ENCODE assay signal across 8 mouse cellular contexts in the genomic region with DNA sequence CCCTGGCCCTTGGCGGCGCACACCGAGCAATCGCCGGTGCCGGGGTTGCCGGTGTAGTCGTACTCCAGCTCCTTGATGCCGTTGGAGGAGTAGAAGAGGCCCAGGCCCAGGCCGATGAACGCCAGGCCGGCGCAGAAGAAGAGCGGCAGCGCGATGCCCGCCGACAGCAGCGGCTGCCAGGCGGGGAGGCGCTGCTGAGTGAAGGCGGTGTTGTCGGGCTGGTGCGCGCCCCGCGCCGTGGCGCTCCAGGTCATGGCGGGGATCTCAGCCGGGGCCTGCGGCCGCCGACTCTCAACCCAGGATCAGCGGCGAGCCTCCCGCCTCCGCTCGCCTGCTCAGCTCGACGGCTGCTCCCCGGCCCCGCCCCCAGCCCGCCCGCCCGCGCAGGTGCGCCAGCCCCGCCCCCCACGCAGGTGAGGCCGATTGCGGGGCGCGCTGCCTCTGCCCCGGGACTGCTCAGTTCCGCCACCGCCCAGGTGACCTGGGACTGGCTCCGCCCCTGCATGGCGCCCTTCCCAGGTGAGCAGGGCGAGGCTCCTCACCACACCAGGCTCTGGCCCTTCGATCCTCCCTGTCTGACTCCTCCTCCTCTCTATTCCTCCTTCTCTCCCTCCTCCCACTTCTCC. TPM values are rescaled to one million over a fixed set of nuclear protein-coding genes. Genes with fewer than 3 reads are reported as not detected.
DNase-seq lines count a peak whose midpoint lies in the region; ATAC-seq and TF ChIP-seq lines count a peak whose summit lies in the region.

A gene (minus strand): TSS at position 307 of the 626 bp plus-strand sequence.

- H3K27ac ChIP-seq in liver, adult 2 months (replicated peaks; ENCODE audit: insufficient read depth, low read depth, low read length) = peak within 1 kb of the TSS; percentile 33
- no peak within 1 kb of the TSS for H3K27ac ChIP-seq in forebrain, embryonic 15.5 days (replicated peaks)

- intact Hi-C loops in gastrocnemius, postnatal 36 days (cut with DNase I) = no loop called here

- H3K4me1 ChIP-seq in liver, adult 2 months (ENCODE audit: control insufficient read depth, insufficient read depth, low read length) = peaks cover 9% of the 10 kb centered on the region; the same call in 1 of the 2 replicates
- H3K4me1 ChIP-seq in forebrain, embryonic 15.5 days = peaks cover 13% of the 10 kb centered on the region

- H3K9ac ChIP-seq in liver, adult 2 months (ENCODE audit: low read depth, low read length) = peak within 1 kb of the TSS; percentile 77
- no peak within 1 kb of the TSS for H3K9ac ChIP-seq in forebrain, embryonic 15.5 days (replicated peaks)

- 3% methylated on average over 57 of the region's 61 CpGs for WGBS in liver, adult 2 months
- WGBS in forebrain, embryonic 15.5 days = 2% methylated on average over 39 of the region's 61 CpGs

- H3K9me3 ChIP-seq in forebrain, embryonic 15.5 days = no peaks in the 10 kb centered on the region

- DNase-seq in liver, adult 2 months (ENCODE audit: extremely low read depth, low read depth, low spot score) = peak; percentile 57
- no peak for DNase-seq in liver
- DNase-seq in kidney, postnatal 14 days = peak; percentile 80
- DNase-seq in thymus, postnatal 4 days = peak; percentile 59
- DNase-seq in gastrocnemius, postnatal 36 days = no peak
- DNase-seq in spleen, postnatal 36 days (ENCODE audit: low spot score in 2 of 2) = no peak

- peak within 1 kb of the TSS; percentile 66 for H3K4me3 ChIP-seq in liver, adult 2 months (ENCODE audit: insufficient read depth, low read depth, low read length)
- H3K4me3 ChIP-seq in forebrain, embryonic 15.5 days = peak within 1 kb of the TSS; percentile 40

- no peaks in the 10 kb centered on the region for H3K36me3 ChIP-seq in liver, adult 2 months (ENCODE audit: control insufficient read depth, insufficient read depth, low read length)
- H3K36me3 ChIP-seq in forebrain, embryonic 15.5 days = no peaks in the 10 kb centered on the region

- peak within 1 kb of the TSS; percentile 53 for H3K4me2 ChIP-seq in forebrain, embryonic 15.5 days (replicated peaks)

- no peaks in the 10 kb centered on the region for H3K27me3 ChIP-seq in liver, adult 2 months (ENCODE audit: control insufficient read depth, insufficient read depth, low read length)
- H3K27me3 ChIP-seq in forebrain, embryonic 15.5 days = peaks cover 74% of the 10 kb centered on the region

- peak; percentile 67 for ATAC-seq in forebrain, embryonic 15.5 days (replicated peaks)
- 0 out of 2 replicates have a peak, but pooled peaks have one; percentile 9 for ATAC-seq in megakaryocyte-erythroid progenitor cell, adult 5-6 weeks (replicated peaks; ENCODE audit: low FRiP score, low TSS enrichment, poor library complexity, severe bottlenecking)

- 0 out of 2 replicates have a peak, but pooled peaks have one; percentile 25 for TF ChIP-seq POLR2A in liver, adult 2 months (IDR thresholded peaks at IDR 0.05; ENCODE audit: extremely low read depth, insufficient read depth, low read length)

- no peaks in the 10 kb centered on the region; the same call in 1 of the 2 replicates for H3K79me2 ChIP-seq in liver, adult 2 months (ENCODE audit: control insufficient read depth, insufficient read depth, low read length)

- TF ChIP-seq CTCF in liver, adult 2 months (IDR thresholded peaks at IDR 0.05; ENCODE audit: low read depth, low read length) = no peak

RNA-seq across cellular contexts. Expression of the gene that starts here (rescaled TPM):
- total RNA-seq in liver, adult 2 months (2014; rRNA removed) = 18.9 and 24.4 TPM in 2 replicates
- polyA plus RNA-seq in liver, adult 2 months (2012; rRNA removed) = 23.1 and 23.3 TPM in 2 replicates
- 0.19 and 0.22 TPM in 2 replicates for polyA plus RNA-seq in forebrain, embryonic 15.5 days (2015; fragmentation: Nextera tagmentation; extraction: Ambion mirVana)
- total RNA-seq in megakaryocyte-erythroid progenitor cell, adult 5-6 weeks (2014; fragmentation: Nextera tagmentation) = not detected in 2 replicates
- total RNA-seq in megakaryocyte-erythroid progenitor cell, adult 5-6 weeks (2017) = not detected in 2 replicates
- total RNA-seq in gastrocnemius, postnatal 36 days (2021) = under 1 TPM; 0.26 to 0.35 TPM

Comparison
In these comparisons a context has a peak if more than half of its experiments do, and no peak if none do; other contexts are left out.
1. RNA of the gene that starts here (total RNA-seq): 18.9 to 24.4 TPM in liver, adult 2 months; 0.26 to 0.35 TPM in gastrocnemius, postnatal 36 days and not detected in megakaryocyte-erythroid progenitor cell, adult 5-6 weeks; every median in the first group is over 10 times any median in the second.
2. RNA of the gene that starts here (polyA plus RNA-seq): 23.1 to 23.3 TPM in liver, adult 2 months; 0.19 to 0.22 TPM in forebrain, embryonic 15.5 days; every median in the first group is over 10 times any median in the second.
3. DNase-seq: peak in liver, adult 2 months (single experiment), kidney, postnatal 14 days (single experiment) and thymus, postnatal 4 days (single experiment); none in liver (single experiment), gastrocnemius, postnatal 36 days (0 of 2) and spleen, postnatal 36 days (0 of 2).
4. Peak in ATAC-seq, H3K4me3 ChIP-seq and H3K4me2 ChIP-seq in forebrain, embryonic 15.5 days; RNA of the gene not detected or under 1 TPM.
5. Peak in ATAC-seq in megakaryocyte-erythroid progenitor cell, adult 5-6 weeks; RNA of the gene not detected or under 1 TPM.